Mouse (Mus musculus) forebrain, embryonic 13.5 days (tissue): ENCODE data around the gene Itgam. TPM values are rescaled to one million over a fixed set of nuclear protein-coding genes. Genes with fewer than 3 reads are reported as not detected.
"Not testable (repeated sequence)": the region's sequence is repeated elsewhere in the genome, so short reads cannot be mapped to it uniquely, and the experiment has no call there.

Source experiments
- ATAC-seq: fragments of 200-750 bp; cut with Nextera tagmentation; 2 replicates; pipeline ENCODE4 v1.8.0; 2017
- H3K27ac ChIP-seq: fragments of 300-500 bp; sonication (generic); 2 replicates; pipeline ENCODE4 v1.5.1; 2015; ENCODE audit warnings: inconsistent platforms, mild to moderate bottlenecking, moderate library complexity
- H3K27me3 ChIP-seq: fragments of 300-500 bp; sonication (generic); 2 replicates; pipeline ENCODE4 v1.6.1; 2015; ENCODE audit warnings: mild to moderate bottlenecking, inconsistent platforms
- H3K36me3 ChIP-seq: fragments of 300-500 bp; sonication (generic); 2 replicates; pipeline ENCODE4 v1.6.1; 2015; ENCODE audit warnings: mild to moderate bottlenecking, inconsistent platforms; ENCODE audit not compliant: poor library complexity, severe bottlenecking
- H3K4me1 ChIP-seq: fragments of 300-500 bp; sonication (generic); 2 replicates; pipeline ENCODE4 v1.6.1; 2015; ENCODE audit warnings: inconsistent platforms
- H3K4me2 ChIP-seq: fragments of 300-500 bp; sonication (generic); 2 replicates; pipeline ENCODE4 v1.6.1; 2015; ENCODE audit warnings: inconsistent platforms, mild to moderate bottlenecking, moderate library complexity
- H3K4me3 ChIP-seq: fragments of 300-500 bp; sonication (generic); 2 replicates; pipeline ENCODE4 v1.5.1; 2015; ENCODE audit warnings: mild to moderate bottlenecking, inconsistent platforms
- H3K9ac ChIP-seq: fragments of 300-500 bp; sonication (generic); 2 replicates; pipeline ENCODE4 v1.6.1; 2015; ENCODE audit warnings: mild to moderate bottlenecking, inconsistent platforms
- H3K9me3 ChIP-seq: fragments of 300-500 bp; sonication (generic); replicated peaks from 2 replicates; pipeline ENCODE4 v1.6.1; 2016; ENCODE audit warnings: inconsistent platforms
- WGBS: fragments of 180-500 bp; shearing (Covaris S2); methylation state at CpG from one replicate; pipeline ENCODE4 v1.1.7; 2015; 5-methylcytosine and 5-hydroxymethylcytosine counted together
- polyA plus RNA-seq: library from polyadenylated mRNA; unstranded; fragments of >200 nt; fragmentation: Nextera tagmentation; extraction: Ambion mirVana; gene quantifications from 2 replicates; pipeline ENCODE4 v1.2.1, GENCODE M21; 2015

Gene Itgam
- polyA plus RNA-seq, 1 experiment from 2014 or later = 0.36 TPM

GRCm38 (mm10) chr7:128154924-128155323, 92.5 kb downstream of the Itgam start:
- Histone ChIP-seq H3K9me3 (no peaks in the 10 kb centered on the region), H3K9ac (no peak overlapping the region), H3K4me1 (no peaks in the 10 kb centered on the region), H3K4me2 (no peak overlapping the region), H3K27me3 (no peaks in the 10 kb centered on the region), H3K4me3 (no peak overlapping the region), H3K36me3 (no peaks in the 10 kb centered on the region), H3K27ac (no peak overlapping the region)
- ATAC-seq = no peak
- 55% methylated on average over 10 of the region's 10 CpGs for WGBS

- 83% methylated on average over 8 of the region's 8 CpGs for WGBS
- H3K4me3 ChIP-seq, H3K27ac ChIP-seq, H3K4me2 ChIP-seq, H3K9me3 ChIP-seq, H3K9ac ChIP-seq, H3K27me3 ChIP-seq, ATAC-seq, H3K4me1 ChIP-seq, H3K36me3 ChIP-seq: not testable (repeated sequence)
Observed at GRCm38 (mm10) chr7:128158688-128159354, 96.4 kb downstream of the Itgam start.

GRCm38 (mm10) chr7:128164001-128164400, 101.6 kb downstream of the Itgam start:
- 100% methylated on average over 4 of the region's 4 CpGs for WGBS
- no peaks in the 10 kb centered on the region for H3K36me3 ChIP-seq
- H3K4me2 ChIP-seq = no peak overlapping the region
- H3K27me3 ChIP-seq = no peaks in the 10 kb centered on the region
- no peaks in the 10 kb centered on the region for H3K9me3 ChIP-seq
- ATAC-seq = no peak
- no peaks in the 10 kb centered on the region for H3K4me1 ChIP-seq
- no peak overlapping the region for H3K4me3 ChIP-seq
- H3K27ac ChIP-seq = no peak overlapping the region
- no peak overlapping the region for H3K9ac ChIP-seq

- H3K9ac ChIP-seq = no peak overlapping the region
- no peaks in the 10 kb centered on the region for H3K4me1 ChIP-seq
- H3K9me3 ChIP-seq = no peaks in the 10 kb centered on the region
- 93% methylated on average over 7 of the region's 7 CpGs for WGBS
- H3K4me2 ChIP-seq = no peak overlapping the region
- ATAC-seq = no peak
- H3K27ac ChIP-seq = no peak overlapping the region
- no peaks in the 10 kb centered on the region for H3K36me3 ChIP-seq
- H3K4me3 ChIP-seq = no peak overlapping the region
- H3K27me3 ChIP-seq = no peaks in the 10 kb centered on the region
Observed at GRCm38 (mm10) chr7:128166391-128166790, 104.0 kb downstream of the Itgam start.

Other genes starting within 250 kb of the Itgam start
- gene Stx4a, start 238.3 kb upstream of the Itgam start, polyA plus RNA-seq = 20.5 and 25.6 TPM in 2 replicates
- gene Stx1b, start 238.1 kb upstream of the Itgam start, polyA plus RNA-seq = 18.9 and 21.9 TPM in 2 replicates
- gene Zfp646, start 186.4 kb upstream of the Itgam start, polyA plus RNA-seq = 12.9 and 15.5 TPM in 2 replicates
- 39.1 and 44.8 TPM in 2 replicates for gene Zfp668, start 185.8 kb upstream of the Itgam start, polyA plus RNA-seq
- 0.66 and 0.77 TPM in 2 replicates for gene Prss53, start 171.7 kb upstream of the Itgam start, polyA plus RNA-seq
- not detected in 2 replicates for gene Gm21974, start 167.2 kb upstream of the Itgam start, polyA plus RNA-seq
- 55.8 and 59.5 TPM in 2 replicates for gene Vkorc1, start 167.0 kb upstream of the Itgam start, polyA plus RNA-seq
- 80.2 and 91.6 TPM in 2 replicates for gene Bckdk, start 158.6 kb upstream of the Itgam start, polyA plus RNA-seq
- gene Kat8, start 150.1 kb upstream of the Itgam start, polyA plus RNA-seq = 49.8 and 51.1 TPM in 2 replicates
- gene Prss8, start 132.5 kb upstream of the Itgam start, polyA plus RNA-seq = 0.09 and 0.29 TPM in 2 replicates
- gene Prss36, start 115.9 kb upstream of the Itgam start, polyA plus RNA-seq = 7.9 and 10.1 TPM in 2 replicates
- gene Fus, start 95.2 kb upstream of the Itgam start, polyA plus RNA-seq = 452 and 476 TPM in 2 replicates
- 3.2 and 3.9 TPM in 2 replicates for gene Pycard, start 68.8 kb upstream of the Itgam start, polyA plus RNA-seq
- not detected in 2 replicates for gene Trim72, start 58.7 kb upstream of the Itgam start, polyA plus RNA-seq
- gene Gm49368, start within 50 bp of the Itgam start, polyA plus RNA-seq = not detected in 2 replicates
- gene Itgax, start 66.9 kb downstream of the Itgam start, polyA plus RNA-seq = 0.04 TPM in 1 of 2 replicates, not detected in the other
- gene Itgad, start 91.7 kb downstream of the Itgam start, polyA plus RNA-seq = not detected in 2 replicates
- 0.55 TPM in 1 of 2 replicates, not detected in the other for gene Cox6a2, start 143.7 kb downstream of the Itgam start, polyA plus RNA-seq
- 11.0 and 12.2 TPM in 2 replicates for gene Armc5, start 174.7 kb downstream of the Itgam start, polyA plus RNA-seq
- 9.5 and 11.3 TPM in 2 replicates for gene 9130023H24Rik, start 175.4 kb downstream of the Itgam start, polyA plus RNA-seq
- 13.6 and 14.5 TPM in 2 replicates for gene Tgfb1i1, start 184.2 kb downstream of the Itgam start, polyA plus RNA-seq
- gene Slc5a2, start 203.0 kb downstream of the Itgam start, polyA plus RNA-seq = not detected in 2 replicates
- gene BC017158, start 235.5 kb downstream of the Itgam start, polyA plus RNA-seq = 11.4 and 12.1 TPM in 2 replicates